Mouse (Mus musculus) liver, adult 2 months (tissue): ENCODE measurements at regions not wholly inside any gene's neighbourhood (a gene's known extent, or its start where the extent isn't known, plus 50 kb on each side); places are given as distances from the start of the nearest gene placed in this dataset.
A peak's percentile ranks its signal among the peaks of the same experiment; 100 is the strongest.

Source experiments
- DNase-seq: peaks from one replicate; pipeline ENCODE4 v3.0.0-alpha.2; 2011; ENCODE audit warnings: low read depth, low spot score; ENCODE audit errors: extremely low read depth
- H3K27ac ChIP-seq: fragments of 200-500 bp; replicated peaks from 2 replicates; pipeline ENCODE4 v1.5.1; 2012; ENCODE audit warnings: low read depth, mild to moderate bottlenecking, control low read depth, inconsistent platforms, low read length; ENCODE audit not compliant: insufficient read depth
- H3K27me3 ChIP-seq: fragments of 200-500 bp; 2 replicates; pipeline ENCODE4 v1.6.1; 2012; ENCODE audit warnings: mild to moderate bottlenecking, moderate library complexity, low read length, inconsistent platforms; ENCODE audit not compliant: control insufficient read depth, insufficient read depth
- H3K36me3 ChIP-seq: fragments of 200-500 bp; 2 replicates; pipeline ENCODE4 v1.6.1; 2012; ENCODE audit warnings: low read length, inconsistent platforms; ENCODE audit not compliant: control insufficient read depth, insufficient read depth
- H3K4me1 ChIP-seq: fragments of 200-500 bp; 2 replicates; pipeline ENCODE4 v1.6.1; 2011; ENCODE audit warnings: low read length; ENCODE audit not compliant: control insufficient read depth, insufficient read depth
- H3K4me3 ChIP-seq: fragments of 200-500 bp; 2 replicates; pipeline ENCODE4 v1.5.1; 2011; ENCODE audit warnings: low read depth, mild to moderate bottlenecking, control low read depth, low read length, moderate library complexity; ENCODE audit not compliant: insufficient read depth
- H3K79me2 ChIP-seq: fragments of 200-500 bp; 2 replicates; pipeline ENCODE4 v1.6.1; 2012; ENCODE audit warnings: inconsistent platforms, mild to moderate bottlenecking, low read length, moderate library complexity; ENCODE audit not compliant: control insufficient read depth, insufficient read depth
- H3K9ac ChIP-seq: fragments of 200-500 bp; 2 replicates; pipeline ENCODE4 v1.6.1; 2012; ENCODE audit warnings: low read depth, mild to moderate bottlenecking, control low read depth, inconsistent platforms, low read length
- CTCF ChIP-seq: fragments of 200-500 bp; IDR thresholded peaks from 2 replicates; pipeline ENCODE4 v1.5.1; 2011; ENCODE audit warnings: low read depth, low read length, control low read depth
- POLR2A ChIP-seq: fragments of 200-500 bp; IDR thresholded peaks from 2 replicates; pipeline ENCODE4 v1.6.1; 2011; ENCODE audit warnings: low read length, control low read depth; ENCODE audit not compliant: insufficient read depth; ENCODE audit errors: extremely low read depth
- WGBS: fragments of 180-500 bp; shearing (Covaris S2); methylation state at CpG from one replicate; pipeline ENCODE4 v1.1.7; 2018; 5-methylcytosine and 5-hydroxymethylcytosine counted together

GRCm38 (mm10) chr2:147247981-147248514 is 54.0 kb upstream of the Nkx2-2 start:
- Histone ChIP-seq H3K4me3 (no peak overlapping the region), H3K79me2 (no peaks in the 10 kb centered on the region), H3K36me3 (no peaks in the 10 kb centered on the region), H3K27me3 (no peaks in the 10 kb centered on the region), H3K9ac (no peak overlapping the region), H3K27ac (no peak overlapping the region), H3K4me1 (peaks cover 4% of the 10 kb centered on the region)
- WGBS: 60% methylated on average over 6 of the region's 6 CpGs
- peak; percentile 3 for DNase-seq
- TF ChIP-seq POLR2A: no peak
- no peak for TF ChIP-seq CTCF

DNA sequence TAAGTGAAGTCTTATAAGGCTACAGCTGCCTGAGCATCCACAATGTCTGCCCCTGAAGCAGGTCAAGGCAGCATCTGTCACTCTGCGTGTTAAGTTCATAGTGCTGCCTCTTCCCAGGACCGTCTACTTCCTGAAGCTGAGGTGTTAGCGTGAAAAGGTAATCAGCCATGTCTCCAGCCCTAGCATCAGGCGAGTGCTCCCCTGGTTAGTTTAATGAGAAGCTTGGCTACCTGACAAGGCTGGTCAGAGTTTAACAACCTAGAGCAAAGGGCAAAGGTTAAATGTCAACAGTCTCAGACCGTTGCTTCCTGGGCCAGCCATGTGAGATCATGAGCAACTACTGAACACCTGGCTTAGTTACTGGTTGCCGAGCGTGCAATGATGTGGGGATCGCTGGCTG is 53.2 kb upstream of the Nkx2-2 start:
- H3K4me3 ChIP-seq: no peak overlapping the region
- no peaks in the 10 kb centered on the region for H3K36me3 ChIP-seq
- H3K27me3 ChIP-seq: no peaks in the 10 kb centered on the region
- H3K9ac ChIP-seq: no peak overlapping the region
- no peak overlapping the region for H3K27ac ChIP-seq
- 26% methylated on average over 8 of the region's 8 CpGs for WGBS
- DNase-seq: peak; percentile 90
- TF ChIP-seq POLR2A (no peak), CTCF (no peak)
- no peaks in the 10 kb centered on the region for H3K79me2 ChIP-seq
- peaks cover 4% of the 10 kb centered on the region for H3K4me1 ChIP-seq

DNA sequence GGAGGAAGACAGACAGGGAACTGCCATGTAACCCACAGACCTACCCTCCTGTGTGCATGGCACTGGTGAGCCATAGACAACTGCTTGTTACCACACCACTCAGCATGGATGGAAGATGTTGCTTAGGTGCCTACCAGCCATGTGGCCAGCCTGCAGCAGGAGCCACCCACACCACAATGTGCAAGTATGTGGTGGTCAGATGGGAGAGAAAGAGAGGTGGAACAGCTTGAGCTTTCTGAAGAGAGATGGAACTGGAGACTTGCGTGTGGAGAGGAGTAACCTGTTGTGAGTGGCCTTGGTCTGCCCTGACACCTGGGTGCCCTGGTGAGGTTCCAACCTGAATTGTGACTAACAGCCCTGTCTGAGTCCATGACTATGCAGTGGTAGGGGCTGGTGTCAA is 50.4 kb upstream of the Nkx2-2 start:
- Histone ChIP-seq H3K4me3 (no peak overlapping the region), H3K79me2 (no peaks in the 10 kb centered on the region), H3K4me1 (peaks cover 4% of the 10 kb centered on the region), H3K27ac (no peak overlapping the region), H3K27me3 (no peaks in the 10 kb centered on the region), H3K9ac (no peak overlapping the region), H3K36me3 (no peaks in the 10 kb centered on the region)
- no peak for DNase-seq
- WGBS: 86% methylated on average over 1 of the region's 1 CpGs
- TF ChIP-seq POLR2A: no peak
- no peak for TF ChIP-seq CTCF
